Mouse (Mus musculus): Measurements from ENCODE around the gene Ugt1a9.

- TF ChIP-seq CTCF (IDR thresholded peaks at IDR 0.05; ENCODE audit: extremely low read depth, insufficient read depth, low read length) (no peak), POLR2A (IDR thresholded peaks at IDR 0.05; ENCODE audit: extremely low read depth, insufficient read depth, low read length) (no peak)
Measured at GRCm38 (mm10) chr1:88260114-88260513, 189.5 kb downstream of the Ugt1a9 start.

Data from cortical plate, adult 2 months (tissue).